Mouse (Mus musculus) limb, embryonic 14.5 days (tissue): Measurements from ENCODE around the gene Cmtm6. TPM values are rescaled to one million over a fixed set of nuclear protein-coding genes. Genes with fewer than 3 reads are reported as not detected.

ENCODE experiments used
- ATAC-seq: fragments of 200-750 bp; cut with Nextera tagmentation; 2 replicates; pipeline ENCODE4 v1.8.0; 2017; ENCODE audit warnings: low read depth, moderate number of reproducible peaks, moderate TSS enrichment; ENCODE audit not compliant: low FRiP score
- DNase-seq: peaks from one replicate; pipeline ENCODE4 v3.0.0-alpha.2; 2015; ENCODE audit warnings: low spot score
- H3K27ac ChIP-seq: fragments of 300-500 bp; sonication (generic); replicated peaks from 2 replicates; pipeline ENCODE4 v1.5.1; 2014; ENCODE audit warnings: low read depth, mild to moderate bottlenecking, low read length, moderate library complexity, mixed read lengths
- H3K27me3 ChIP-seq: fragments of 300-500 bp; sonication (generic); 2 replicates; pipeline ENCODE4 v1.6.1; 2014; ENCODE audit warnings: low read length, mixed read lengths; ENCODE audit not compliant: control insufficient read depth, insufficient read depth
- H3K36me3 ChIP-seq: fragments of 300-500 bp; sonication (generic); 2 replicates; pipeline ENCODE4 v1.6.1; 2014; ENCODE audit warnings: mild to moderate bottlenecking, low read length, moderate library complexity, mixed read lengths; ENCODE audit not compliant: control insufficient read depth, insufficient read depth
- H3K4me1 ChIP-seq: fragments of 300-500 bp; sonication (generic); 2 replicates; pipeline ENCODE4 v1.6.1; 2014; ENCODE audit warnings: antibody characterized with exemption, low read length, mixed read lengths; ENCODE audit not compliant: control insufficient read depth, insufficient read depth
- H3K4me2 ChIP-seq: fragments of 300-500 bp; sonication (generic); replicated peaks from 2 replicates; pipeline ENCODE4 v1.6.1; 2014; ENCODE audit warnings: low read depth, mild to moderate bottlenecking, low read length, moderate library complexity; ENCODE audit not compliant: severe bottlenecking
- H3K4me3 ChIP-seq: fragments of 300-500 bp; sonication (generic); replicated peaks from 2 replicates; pipeline ENCODE4 v1.5.1; 2014; ENCODE audit warnings: low read length
- H3K9ac ChIP-seq: fragments of 300-500 bp; sonication (generic); 2 replicates; pipeline ENCODE4 v1.6.1; 2014; ENCODE audit warnings: mild to moderate bottlenecking, low read depth, low read length, moderate library complexity; ENCODE audit not compliant: severe bottlenecking
- H3K9me3 ChIP-seq: fragments of 300-500 bp; sonication (generic); 2 replicates; pipeline ENCODE4 v1.6.1; 2016; ENCODE audit warnings: low read length; ENCODE audit not compliant: control insufficient read depth
- POLR2A ChIP-seq: fragments of 200-500 bp; IDR thresholded peaks from 2 replicates; pipeline ENCODE4 v1.8.0; 2012; ENCODE audit warnings: inconsistent platforms, mild to moderate bottlenecking, moderate library complexity, borderline replicate concordance; ENCODE audit not compliant: insufficient read depth, insufficient read length; ENCODE audit errors: extremely low read depth
- WGBS: fragments of 180-500 bp; shearing (Covaris S2); extraction: QIAGEN DNeasy Blood & Tissue Kit; methylation state at CpG from one replicate; pipeline ENCODE4 v1.1.7; 2014; 5-methylcytosine and 5-hydroxymethylcytosine counted together
- polyA plus RNA-seq, 2 experiments: library from polyadenylated mRNA; depleted of rRNA in 1 of 2; stranded (reverse) in 1 of 2; unstranded in 1 of 2; fragments of >200 nt; fragmentation: Nextera tagmentation in 1 of 2; extraction: Ambion mirVana in 1 of 2; gene quantifications; 2 replicates each; pipeline versions ENCODE4 v1.2.1 to v1.2.3; 2012 to 2014

Gene Cmtm6
- polyA plus RNA-seq, 2 experiments, result 21.9 to 40.5 TPM

GRCm38 (mm10) chr9:114780746-114781525, 50.0 kb downstream of the Cmtm6 start:
- Histone ChIP-seq H3K4me1 (0 out of 2 replicates have a peak, but pooled peaks cover 7% of the 10 kb centered on the region), H3K9ac (peak overlapping the region; percentile 79), H3K9me3 (no peaks in the 10 kb centered on the region), H3K27ac (peak overlapping the region; percentile 84), H3K27me3 (no peaks in the 10 kb centered on the region), H3K36me3 (no peaks in the 10 kb centered on the region), H3K4me2 (peak overlapping the region; percentile 85), H3K4me3 (peak overlapping the region; percentile 65)
- WGBS, result under 1% methylated on average over 34 of the region's 38 CpGs
- TF ChIP-seq POLR2A, result no peak
- DNase-seq, result peak; percentile 12
- ATAC-seq, result peak; percentile 27

GRCm38 (mm10) chr9:114781526-114782212, 50.8 kb downstream of the Cmtm6 start, which contains the start of gene Cmtm7:
TSS of gene Cmtm7 (minus strand) at chr9:114781856.
- Histone ChIP-seq H3K9ac (peak within 1 kb of the TSS; percentile 79), H3K4me3 (peak within 1 kb of the TSS; percentile 65), H3K4me2 (peak within 1 kb of the TSS; percentile 85), H3K9me3 (no peaks in the 10 kb centered on the region), H3K36me3 (no peaks in the 10 kb centered on the region), H3K4me1 (0 out of 2 replicates have a peak, but pooled peaks cover 7% of the 10 kb centered on the region), H3K27ac (peak within 1 kb of the TSS; percentile 84), H3K27me3 (no peaks in the 10 kb centered on the region)
- ATAC-seq (peak; percentile 83), DNase-seq (peak; percentile 59)
- TF ChIP-seq POLR2A, result 0 out of 2 replicates have a peak, but pooled peaks have one; percentile 53
- under 1% methylated on average over 47 of the region's 54 CpGs for whole genome bisulfite sequencing

- Histone ChIP-seq H3K4me3 (no peak overlapping the region), H3K27ac (no peak overlapping the region), H3K4me1 (0 out of 2 replicates have a peak, but pooled peaks cover 1% of the 10 kb centered on the region), H3K9ac (no peak overlapping the region), H3K36me3 (no peaks in the 10 kb centered on the region), H3K27me3 (no peaks in the 10 kb centered on the region), H3K4me2 (no peak overlapping the region), H3K9me3 (no peaks in the 10 kb centered on the region)
- WGBS, result 10% methylated on average over 16 of the region's 16 CpGs
- no peak for TF ChIP-seq POLR2A
- no peak for ATAC-seq
- peak; percentile 18 for DNase-seq
Measured at GRCm38 (mm10) chr9:114785432-114786125, 54.7 kb downstream of the Cmtm6 start.

- 91% methylated on average over 5 of the region's 5 CpGs for WGBS
- Histone ChIP-seq H3K4me3 (no peak overlapping the region), H3K4me2 (no peak overlapping the region), H3K9me3 (no peaks in the 10 kb centered on the region), H3K9ac (no peak overlapping the region), H3K36me3 (no peaks in the 10 kb centered on the region), H3K27me3 (no peaks in the 10 kb centered on the region), H3K27ac (no peak overlapping the region), H3K4me1 (no peaks in the 10 kb centered on the region)
- TF ChIP-seq POLR2A, result no peak
- ATAC-seq (no peak), DNase-seq (no peak)
Measured at GRCm38 (mm10) chr9:114787134-114787533, 56.2 kb downstream of the Cmtm6 start.

GRCm38 (mm10) chr9:114787716-114788115, 56.8 kb downstream of the Cmtm6 start:
- 97% methylated on average over 7 of the region's 7 CpGs for WGBS
- H3K4me1 ChIP-seq, result no peaks in the 10 kb centered on the region
- H3K27me3 ChIP-seq, result no peaks in the 10 kb centered on the region
- ATAC-seq (no peak), DNase-seq (no peak)
- H3K4me3 ChIP-seq, result no peak overlapping the region
- no peak for TF ChIP-seq POLR2A
- no peak overlapping the region for H3K9ac ChIP-seq
- no peak overlapping the region for H3K27ac ChIP-seq
- no peak overlapping the region for H3K4me2 ChIP-seq
- H3K9me3 ChIP-seq, result no peaks in the 10 kb centered on the region
- H3K36me3 ChIP-seq, result no peaks in the 10 kb centered on the region
